In genomic region chr11:17052476-17053049, GRCm38 (mm10) we compare ENCODE assay signal across 9 mouse cellular contexts. TPM values are rescaled to one million over a fixed set of nuclear protein-coding genes. Genes with fewer than 3 reads are reported as not detected.
DNase-seq lines count a peak whose midpoint lies in the region; ATAC-seq and TF ChIP-seq lines count a peak whose summit lies in the region.
"Had no signal": no experiment of that assay in that cellular context is flagged by ENCODE, and none has a peak within 500 bp of the region (broad histone marks: within the 10 kb centered on the region; RNA-seq: fewer than 3 reads in every experiment).

No protein-coding gene starts in this region.

- no peaks in the 10 kb centered on the region for H3K79me2 ChIP-seq in liver, adult 2 months (ENCODE audit: control insufficient read depth, insufficient read depth, low read length)

- no peaks in the 10 kb centered on the region for H3K9me3 ChIP-seq in heart, embryonic 10.5 days
- H3K9me3 ChIP-seq in midbrain, postnatal 0 days (ENCODE audit: low read length), result no peaks in the 10 kb centered on the region

- 34% methylated on average over 6 of the region's 6 CpGs for WGBS in liver, adult 2 months
- WGBS in heart, embryonic 10.5 days, result 17% methylated on average over 6 of the region's 6 CpGs
- WGBS in midbrain, postnatal 0 days, result 6% methylated on average over 6 of the region's 6 CpGs

- no peak for DNase-seq in liver, adult 2 months (ENCODE audit: extremely low read depth, low read depth, low spot score)
- DNase-seq in liver, result no peak
- peak; percentile 60 to 74 for DNase-seq in cerebellum, postnatal 10 days
- DNase-seq in heart, embryonic 10.5 days (ENCODE audit: low spot score), result no peak
- peak; percentile 24 to 30 for DNase-seq in layer of hippocampus, postnatal 36 days
- DNase-seq in midbrain, postnatal 0 days (ENCODE audit: low spot score), result peak; percentile 56
- no peak for DNase-seq in thymus, adult 18-20 months
- no peak for DNase-seq in urinary bladder, postnatal 10 days (ENCODE audit: low spot score)

- H3K4me1 ChIP-seq in liver, adult 2 months (ENCODE audit: control insufficient read depth, insufficient read depth, low read length), result no peaks in the 10 kb centered on the region; the same call in 1 of the 2 replicates
- H3K4me1 ChIP-seq in heart, embryonic 10.5 days, result peaks cover 11% of the 10 kb centered on the region
- H3K4me1 ChIP-seq in midbrain, postnatal 0 days (ENCODE audit: insufficient read depth, low read length), result peaks cover 7% of the 10 kb centered on the region

- H3K9ac ChIP-seq in liver, adult 2 months (ENCODE audit: low read depth, low read length), result peak overlapping the region; percentile 68; the same call in 1 of the 2 replicates
- H3K9ac ChIP-seq in midbrain, postnatal 0 days (replicated peaks; ENCODE audit: low read length, poor library complexity, severe bottlenecking), result peak overlapping the region; percentile 79

- peak overlapping the region; percentile 81 for H3K4me3 ChIP-seq in liver, adult 2 months (ENCODE audit: insufficient read depth, low read depth, low read length)
- H3K4me3 ChIP-seq in heart, embryonic 10.5 days, result peak overlapping the region; percentile 66
- peak overlapping the region; percentile 84 for H3K4me3 ChIP-seq in midbrain, postnatal 0 days (ENCODE audit: low read depth, low read length)

- peak; percentile 38; the same call in 1 of the 2 replicates for ATAC-seq in midbrain, postnatal 0 days (ENCODE audit: low FRiP score)

- H3K27me3 ChIP-seq in liver, adult 2 months (ENCODE audit: control insufficient read depth, insufficient read depth, low read length), result peaks cover 10% of the 10 kb centered on the region; the same call in 1 of the 2 replicates
- no peaks in the 10 kb centered on the region for H3K27me3 ChIP-seq in heart, embryonic 10.5 days (ENCODE audit: insufficient read depth, poor library complexity, severe bottlenecking)
- no peaks in the 10 kb centered on the region for H3K27me3 ChIP-seq in midbrain, postnatal 0 days (ENCODE audit: insufficient read depth, low read length)

- no peak for TF ChIP-seq POLR2A in liver, adult 2 months (IDR thresholded peaks at IDR 0.05; ENCODE audit: extremely low read depth, insufficient read depth, low read length)

- H3K27ac ChIP-seq in liver, adult 2 months (replicated peaks; ENCODE audit: insufficient read depth, low read depth, low read length), result peak overlapping the region; percentile 11; the same call in 1 of the 2 replicates
- H3K27ac ChIP-seq in heart, embryonic 10.5 days, result peak overlapping the region; percentile 84; the same call in 1 of the 2 replicates
- H3K27ac ChIP-seq in midbrain, postnatal 0 days (ENCODE audit: low read depth, low read length), result peak overlapping the region; percentile 93

- H3K4me2 ChIP-seq in midbrain, postnatal 0 days (ENCODE audit: low read depth, low read length, poor library complexity, severe bottlenecking), result peak overlapping the region; percentile 75

- H3K36me3 ChIP-seq in liver, adult 2 months (ENCODE audit: control insufficient read depth, insufficient read depth, low read length), result no peaks in the 10 kb centered on the region
- H3K36me3 ChIP-seq in heart, embryonic 10.5 days, result no peaks in the 10 kb centered on the region
- no peaks in the 10 kb centered on the region; the same call in 1 of the 2 replicates for H3K36me3 ChIP-seq in midbrain, postnatal 0 days (ENCODE audit: insufficient read depth, low read length)

- no peak for TF ChIP-seq CTCF in liver, adult 2 months (IDR thresholded peaks at IDR 0.05; ENCODE audit: low read depth, low read length)
- no peak for TF ChIP-seq CTCF in midbrain, postnatal 0 days (IDR thresholded peaks at IDR 0.05)

RNA-seq across cellular contexts. Expression of gene Plek, which starts 0.4 kb away (rescaled TPM):
- total RNA-seq in liver, adult 2 months (2014; rRNA removed), result 2.0 and 3.2 TPM in 2 replicates
- polyA plus RNA-seq in liver, adult 2 months (2012; rRNA removed), result 0.16 and 0.29 TPM in 2 replicates
- 5.6 and 10.6 TPM in 2 replicates for polyA plus RNA-seq in heart, embryonic 10.5 days (2016; fragmentation: Nextera tagmentation; extraction: Ambion mirVana)
- 1 to 10 TPM; 4.7 to 5.7 TPM for total RNA-seq in layer of hippocampus, postnatal 36 days (2021)
- total RNA-seq in midbrain, postnatal 0 days (2014; rRNA removed), result 4.7 and 5.4 TPM in 2 replicates
- 4.0 TPM in 2 replicates for polyA plus RNA-seq in midbrain, postnatal 0 days (2015; fragmentation: Nextera tagmentation; extraction: Ambion mirVana)
- polyA plus RNA-seq: Patski had no signal

RNA-seq across cellular contexts. Expression of gene Cnrip1, which starts 1.2 kb away (rescaled TPM):
- 1.5 and 1.9 TPM in 2 replicates for total RNA-seq in liver, adult 2 months (2014; rRNA removed)
- 0.92 and 1.3 TPM in 2 replicates for polyA plus RNA-seq in liver, adult 2 months (2012; rRNA removed)
- polyA plus RNA-seq in heart, embryonic 10.5 days (2016; fragmentation: Nextera tagmentation; extraction: Ambion mirVana), result 7.2 and 12.7 TPM in 2 replicates
- total RNA-seq in layer of hippocampus, postnatal 36 days (2021), result 100 to 1,000 TPM; 117 to 126 TPM
- 134 and 144 TPM in 2 replicates for total RNA-seq in midbrain, postnatal 0 days (2014; rRNA removed)
- 244 and 254 TPM in 2 replicates for polyA plus RNA-seq in midbrain, postnatal 0 days (2015; fragmentation: Nextera tagmentation; extraction: Ambion mirVana)

Comparison
In these comparisons a context has a peak if more than half of its experiments do, and no peak if none do; other contexts are left out.
1. DNase-seq: peak in cerebellum, postnatal 10 days (2 of 2), layer of hippocampus, postnatal 36 days (2 of 2) and midbrain, postnatal 0 days (single experiment); none in liver, adult 2 months (single experiment), liver (single experiment), heart, embryonic 10.5 days (single experiment), thymus, adult 18-20 months (0 of 2) and urinary bladder, postnatal 10 days (single experiment).
2. H3K27ac ChIP-seq: peak in every context shown above with its lines; median percentile 93 in midbrain, postnatal 0 days; 84 in heart, embryonic 10.5 days; 11 in liver, adult 2 months.
3. RNA of gene Cnrip1, which starts 1.2 kb away (total RNA-seq): 134 to 144 TPM in midbrain, postnatal 0 days and 117 to 126 TPM in layer of hippocampus, postnatal 36 days; 1.5 to 1.9 TPM in liver, adult 2 months; every median in the first group is over 10 times any median in the second.
4. Peak in every context shown above with its lines, with median percentiles within 50 percentile points of each other: H3K4me3 ChIP-seq.